Mouse (Mus musculus) lung, adult 2 months (tissue): ENCODE data around the gene Nav1.

ENCODE experiments used
- CTCF ChIP-seq: fragments of 200-500 bp; IDR thresholded peaks from 2 replicates; pipeline ENCODE4 v1.5.1; 2011; ENCODE audit warnings: mild to moderate bottlenecking, low read length, control low read depth; ENCODE audit not compliant: insufficient read depth
- POLR2A ChIP-seq: fragments of 200-500 bp; IDR thresholded peaks from 2 replicates; pipeline ENCODE4 v1.6.1; 2011; ENCODE audit warnings: low read depth, mild to moderate bottlenecking, control low read depth, low read length, borderline replicate concordance; ENCODE audit errors: extremely low read depth

DNA sequence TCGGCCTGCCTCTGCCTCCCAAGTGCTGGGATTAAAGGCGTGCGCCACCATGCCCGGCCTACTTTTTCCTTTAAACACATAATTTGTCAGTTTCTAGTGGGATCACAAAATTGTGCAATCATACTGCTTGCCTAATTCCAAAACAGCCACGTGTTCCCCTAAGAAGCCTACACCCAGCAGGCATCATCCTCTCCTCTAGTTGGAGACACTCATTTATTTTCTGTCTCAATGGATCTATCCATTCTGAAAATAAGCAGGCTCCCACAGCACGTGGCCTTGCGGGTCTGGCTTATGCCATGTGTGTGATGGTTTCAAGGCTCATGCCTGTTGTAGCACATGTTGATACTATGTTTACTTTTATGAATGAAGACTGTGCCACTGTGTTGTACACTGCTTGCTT lies 32.8 kb upstream of the Nav1 start:
- TF ChIP-seq POLR2A: no peak
- TF ChIP-seq CTCF: no peak
